Mouse (Mus musculus): ENCODE measurements around the gene Lsp1. TPM values are rescaled to one million over a fixed set of nuclear protein-coding genes. Genes with fewer than 3 reads are reported as not detected.
A peak's percentile ranks its signal among the peaks of the same experiment; 100 is the strongest.

Gene Lsp1
- total RNA-seq, 2 experiments from 2014 or later: 5.2 to 8.1 TPM

DNA sequence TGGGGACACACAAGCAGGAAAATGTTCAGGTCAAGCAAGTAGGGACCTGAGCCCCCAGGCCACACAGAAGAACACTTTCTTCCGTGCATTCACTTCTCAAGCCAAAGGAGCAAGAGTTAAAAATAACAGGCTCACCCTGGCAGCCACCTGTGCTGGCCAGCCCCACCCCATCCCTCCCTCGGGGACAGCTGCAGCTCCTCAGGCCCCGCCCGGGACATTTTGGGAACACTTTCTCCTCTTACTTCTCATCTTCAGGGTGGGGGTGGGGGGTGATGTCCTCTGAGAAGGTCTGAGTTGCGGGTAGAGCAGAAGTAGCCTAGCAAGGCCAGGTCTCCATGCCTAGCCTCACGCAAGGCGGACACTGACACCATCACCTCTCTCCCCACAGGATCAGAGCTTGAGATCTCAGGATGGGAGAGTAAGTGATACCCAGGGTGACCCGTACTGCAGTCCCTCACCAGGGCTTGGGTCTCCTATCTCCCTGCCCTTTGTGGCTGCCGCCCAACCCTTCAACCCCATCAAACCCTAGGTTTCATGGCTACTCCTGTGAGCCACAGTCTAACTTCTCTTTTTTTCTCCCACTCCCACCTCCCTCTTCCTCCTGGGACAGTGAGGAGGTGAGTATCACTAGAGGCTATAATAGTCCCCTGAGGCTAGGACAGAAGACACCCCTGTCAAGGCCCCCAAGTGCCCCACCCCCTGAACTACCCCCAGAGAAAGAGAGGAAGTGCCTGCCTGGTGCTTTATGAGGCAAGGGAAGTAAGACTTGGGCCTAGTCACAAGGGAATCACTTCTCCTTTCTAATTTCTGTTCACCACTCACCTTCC is 18.3 kb upstream of the Lsp1 start:
- intact Hi-C loops (cut with DNase I): loop anchor here (5.0 kb wide), 2 partner anchors 55 to 140 kb away; partner anchors contain the start of gene Tnnt3
- peak in 1 of 2 experiments; percentile 13 for DNase-seq (ENCODE audit: extremely low spot score in 1 of 2, low spot score in 2 of 2)

DNA sequence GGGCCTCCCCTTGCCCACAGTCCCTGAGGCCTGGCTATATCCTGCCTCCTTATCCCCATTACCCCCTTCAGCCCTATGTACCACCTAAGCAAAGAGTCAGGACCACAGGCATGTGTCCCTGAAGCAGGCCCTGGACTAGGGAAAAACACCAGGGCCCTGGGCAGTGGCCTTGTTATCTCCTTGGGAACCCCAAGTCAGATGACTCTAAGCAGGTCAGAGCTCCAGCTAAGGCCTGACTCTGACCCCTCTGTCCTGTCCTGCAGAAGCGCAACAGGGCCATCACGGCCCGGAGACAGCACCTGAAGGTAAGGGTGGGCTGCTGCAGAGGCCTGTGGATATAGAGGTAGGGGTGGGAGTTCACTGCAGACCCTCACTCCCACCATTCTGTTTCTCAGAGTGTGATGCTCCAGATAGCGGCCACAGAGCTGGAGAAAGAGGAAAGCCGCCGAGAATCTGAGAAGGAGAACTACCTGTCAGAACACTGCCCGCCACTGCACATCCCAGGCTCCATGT is 17.6 kb upstream of the Lsp1 start:
- intact Hi-C loops (cut with DNase I): loop anchor here (5.0 kb wide), 2 partner anchors 54 to 139 kb away; partner anchors contain the start of gene Tnnt3
- peak in 1 of 2 experiments; percentile 14 for DNase-seq (ENCODE audit: extremely low spot score in 1 of 2, low spot score in 2 of 2)

DNA sequence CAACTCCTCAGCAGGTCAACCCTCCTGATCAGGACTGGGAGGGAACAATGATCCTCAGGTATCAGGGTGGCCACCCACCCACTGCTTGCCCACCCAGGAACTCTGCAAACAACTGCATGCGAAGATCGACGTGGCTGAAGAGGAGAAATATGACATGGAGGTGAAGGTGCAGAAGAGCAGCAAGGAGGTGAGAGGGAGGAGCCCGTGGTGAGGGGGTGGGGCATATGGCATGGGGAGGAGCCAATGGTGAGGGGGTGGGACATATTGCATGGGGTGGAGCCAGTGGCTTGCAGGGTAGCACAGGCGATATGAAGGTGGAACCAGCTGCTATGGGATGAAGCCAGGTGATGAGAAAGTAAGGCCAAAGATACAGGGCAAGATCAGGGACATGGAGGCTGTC is 17.1 kb upstream of the Lsp1 start:
- no peak for DNase-seq (ENCODE audit: extremely low spot score in 1 of 2, low spot score in 2 of 2)
- intact Hi-C loops (cut with DNase I): loop anchor here (5.0 kb wide), 2 partner anchors 54 to 139 kb away; partner anchors contain the start of gene Tnnt3

DNA sequence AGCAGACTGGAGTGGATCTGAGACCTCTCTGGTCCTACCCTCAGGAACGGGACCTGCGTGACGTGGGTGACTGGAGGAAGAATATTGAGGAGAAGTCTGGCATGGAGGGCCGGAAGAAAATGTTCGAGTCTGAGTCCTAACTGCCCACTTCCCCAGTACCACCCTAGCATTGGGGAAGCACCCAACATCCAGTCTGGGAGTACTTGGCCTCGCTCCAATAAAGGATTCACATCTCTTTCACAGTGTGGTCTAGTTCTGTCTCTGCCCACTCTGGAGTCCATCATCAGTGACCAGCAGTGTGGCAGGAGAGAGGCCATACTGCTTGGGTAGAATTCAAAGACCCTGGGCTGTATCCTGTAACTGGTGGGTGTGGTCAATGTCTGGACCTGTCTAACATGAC is 16.4 kb upstream of the Lsp1 start:
- intact Hi-C loops (cut with DNase I): loop anchor here (5.0 kb wide), 2 partner anchors 53 to 138 kb away; partner anchors contain the start of gene Tnnt3

DNA sequence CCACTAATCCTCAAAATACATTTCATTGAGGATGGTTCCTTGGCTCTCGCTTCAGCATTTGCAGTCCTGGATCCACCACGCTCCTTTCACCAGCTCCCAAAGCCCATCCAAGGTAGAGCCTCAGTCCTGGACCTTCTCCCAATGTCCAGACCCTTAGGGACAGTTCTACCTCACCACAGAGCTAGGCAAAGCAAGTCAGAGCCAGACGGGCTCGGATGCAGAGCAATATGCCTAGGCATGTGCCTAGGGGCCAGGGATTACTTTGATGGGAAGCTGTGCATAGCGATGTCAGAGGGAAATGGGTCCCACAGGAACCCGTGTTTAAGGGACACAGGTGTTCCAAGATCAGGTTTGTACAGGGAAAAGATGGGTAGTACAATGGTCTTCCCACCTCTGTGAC is 15.3 kb upstream of the Lsp1 start:
- intact Hi-C loops (cut with DNase I): no loop called here
- no peak for DNase-seq (ENCODE audit: extremely low spot score in 1 of 2, low spot score in 2 of 2)

More for the DNA sequence above, 16.4 kb upstream of the Lsp1 start:
- peak in 1 of 2 experiments; percentile 17 for DNase-seq (ENCODE audit: extremely low spot score in 1 of 2, low spot score in 2 of 2)

DNA sequence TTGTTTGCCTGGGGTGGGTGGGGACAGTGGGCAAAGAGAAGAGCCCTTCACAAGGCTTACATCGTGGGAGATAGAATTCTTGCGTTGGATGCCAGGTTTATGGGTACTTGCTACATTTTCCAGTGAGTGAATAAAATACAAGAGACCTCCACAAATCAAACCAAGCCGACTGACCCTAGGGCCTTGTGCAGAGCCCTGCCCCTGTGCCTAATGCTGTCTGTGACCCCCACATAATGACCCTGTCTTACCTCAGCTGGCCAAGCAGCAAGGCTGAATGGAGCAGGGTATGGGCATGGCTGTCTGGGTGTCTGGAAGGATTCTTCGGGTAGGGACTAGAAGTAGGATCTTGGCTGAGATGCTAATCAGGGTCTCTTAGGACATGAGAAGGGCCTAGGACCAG is 14.3 kb upstream of the Lsp1 start:
- intact Hi-C loops (cut with DNase I): no loop called here
- no peak for DNase-seq (ENCODE audit: extremely low spot score in 1 of 2, low spot score in 2 of 2)

DNA sequence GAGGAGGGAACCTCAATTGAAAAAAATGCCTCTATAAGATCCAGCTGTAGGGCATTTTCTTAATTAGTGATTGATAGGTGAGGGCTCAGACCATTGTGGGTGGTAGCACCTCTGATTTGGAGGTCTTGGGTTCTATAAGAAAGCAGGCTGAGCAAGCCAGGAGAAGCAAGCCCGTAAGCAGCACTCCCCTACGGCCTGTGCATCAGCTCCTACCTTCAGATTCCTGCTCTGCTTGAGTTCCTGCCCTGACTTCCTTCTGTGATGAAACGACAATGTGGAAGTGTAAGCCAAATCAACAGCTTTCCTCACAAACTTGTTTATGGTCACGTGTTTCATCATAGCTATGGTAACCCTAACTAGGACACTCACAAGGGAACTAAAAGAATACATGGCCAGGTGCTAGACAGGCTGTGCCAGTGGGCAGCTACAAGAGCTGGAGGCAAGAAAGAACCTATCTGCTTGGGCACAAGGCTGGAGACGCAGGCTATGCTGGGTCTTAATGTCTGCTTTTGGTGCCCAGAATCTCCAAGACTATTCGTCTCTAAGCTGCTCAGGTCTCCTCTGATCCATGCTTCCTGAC is 11.5 kb upstream of the Lsp1 start:
- intact Hi-C loops (cut with DNase I): no loop called here
- peak in 1 of 2 experiments; percentile 12 for DNase-seq (ENCODE audit: extremely low spot score in 1 of 2, low spot score in 2 of 2)

DNA sequence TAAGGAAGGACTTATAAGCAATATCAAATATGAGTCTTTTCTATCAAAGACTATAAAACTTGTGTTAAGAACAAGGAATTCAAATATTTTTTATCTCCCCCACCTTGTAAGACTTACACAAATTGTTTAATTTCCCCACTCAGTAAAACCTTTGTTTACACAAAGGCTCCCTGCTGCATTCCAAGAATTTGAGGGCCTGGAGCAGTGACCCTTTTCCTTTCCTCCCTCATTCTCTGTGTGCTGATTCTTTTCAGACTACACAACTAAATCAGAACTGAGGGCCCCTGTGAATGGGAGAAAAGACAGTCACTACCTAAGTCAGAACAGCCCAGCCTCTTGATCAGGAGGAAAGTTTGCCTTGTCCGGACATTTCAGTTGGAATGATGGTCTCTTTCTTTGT is 5.9 kb upstream of the Lsp1 start:
- peak in 1 of 2 experiments; percentile 8 for DNase-seq (ENCODE audit: extremely low spot score in 1 of 2, low spot score in 2 of 2)
- intact Hi-C loops (cut with DNase I): no loop called here

DNA sequence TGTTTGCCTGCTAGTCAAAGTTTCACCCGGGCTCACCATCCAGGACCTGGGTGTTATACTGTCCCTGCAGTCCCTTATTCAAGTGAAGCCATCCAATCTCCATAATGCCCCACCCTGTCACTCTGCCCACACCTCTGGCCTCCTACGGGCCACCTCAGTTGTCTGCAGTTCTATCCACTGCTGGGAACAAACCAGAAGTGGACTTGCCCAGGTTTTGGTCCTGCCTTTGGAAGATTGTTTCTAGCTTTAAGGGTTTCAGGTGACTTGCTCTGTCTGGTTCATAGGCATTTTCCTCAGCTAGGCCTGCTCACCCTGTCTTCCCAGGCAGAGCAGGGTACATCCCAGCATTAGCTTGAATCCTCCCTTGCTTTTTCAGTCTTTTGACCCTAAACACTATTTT is 5.4 kb upstream of the Lsp1 start:
- peak in 1 of 2 experiments; percentile 13 for DNase-seq (ENCODE audit: extremely low spot score in 1 of 2, low spot score in 2 of 2)
- intact Hi-C loops (cut with DNase I): no loop called here

DNA sequence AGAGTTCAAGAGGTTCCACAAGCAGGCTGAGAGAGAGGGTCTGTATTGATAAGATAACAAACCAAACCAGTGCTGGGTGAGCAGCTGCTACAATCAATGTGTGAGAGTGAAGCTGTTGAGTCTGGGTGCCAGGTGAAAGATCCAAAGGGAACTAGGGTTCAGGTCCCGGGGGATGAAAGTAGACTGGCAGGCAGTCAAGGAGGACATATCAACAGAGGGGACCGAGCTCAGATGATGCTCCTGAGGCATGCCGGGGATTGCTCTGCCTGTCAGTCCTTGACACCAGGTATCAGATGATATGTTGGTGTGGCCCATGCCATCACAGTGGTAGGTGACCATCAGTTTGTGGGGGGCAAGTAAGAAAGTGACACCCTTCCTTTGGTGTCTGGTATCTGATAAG is 3.8 kb upstream of the Lsp1 start:
- intact Hi-C loops (cut with DNase I): no loop called here
- peak in 1 of 2 experiments; percentile 15 for DNase-seq (ENCODE audit: extremely low spot score in 1 of 2, low spot score in 2 of 2)

DNA sequence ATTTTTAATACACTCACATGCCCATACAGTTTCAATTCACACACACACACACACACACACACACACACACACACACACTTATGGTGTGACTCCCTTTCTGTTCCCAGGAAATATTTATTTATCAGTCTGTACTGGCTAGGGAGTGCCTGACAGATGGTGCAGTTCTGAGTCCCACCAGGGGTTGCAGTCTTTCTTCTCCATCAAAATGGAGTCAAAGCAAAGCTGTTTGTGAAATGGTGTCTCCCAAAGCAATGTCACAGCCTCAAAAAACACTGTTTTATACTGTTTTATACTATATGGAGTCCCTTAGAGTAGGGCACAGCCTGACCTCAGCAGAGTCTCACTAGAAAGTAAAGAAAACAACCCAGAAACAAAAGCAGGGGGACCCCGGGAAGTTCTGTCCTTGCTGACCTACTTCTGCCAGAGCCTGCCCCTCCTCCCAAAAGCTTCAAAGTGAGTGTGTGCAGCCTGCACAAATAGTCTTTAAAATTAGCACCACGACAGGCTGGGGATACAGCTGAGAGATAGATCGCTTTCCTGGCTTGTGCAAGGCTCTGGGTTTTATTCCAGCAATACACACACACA is 3.3 kb upstream of the Lsp1 start:
- peak; percentile 54 to 65 for DNase-seq (ENCODE audit: extremely low spot score in 1 of 2, low spot score in 2 of 2)

DNA sequence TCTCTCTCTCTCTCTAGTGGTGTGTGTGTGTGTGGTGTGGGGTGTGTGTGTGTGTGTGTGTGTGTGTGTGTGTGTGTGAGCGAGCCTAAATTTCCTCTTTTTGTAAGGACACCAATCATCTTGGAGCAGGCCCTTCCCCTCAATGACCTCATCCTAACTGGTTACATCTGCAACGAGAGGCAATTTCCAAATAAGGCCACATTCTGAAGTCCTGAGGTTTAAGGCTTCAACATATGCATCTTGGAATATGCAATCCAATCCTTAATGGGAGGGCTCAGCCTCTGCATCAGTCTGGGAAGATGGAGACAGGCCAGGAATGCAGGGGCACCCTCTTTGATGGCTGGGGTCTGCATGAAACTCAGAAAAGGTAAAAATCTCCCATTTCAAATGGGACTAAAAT is 2.6 kb upstream of the Lsp1 start:
- intact Hi-C loops (cut with DNase I): no loop called here
- DNase-seq (ENCODE audit: extremely low spot score in 1 of 2, low spot score in 2 of 2): peak in 1 of 2 experiments; percentile 22

More for the DNA sequence above, 3.3 kb upstream of the Lsp1 start:
- intact Hi-C loops (cut with DNase I): no loop called here

DNA sequence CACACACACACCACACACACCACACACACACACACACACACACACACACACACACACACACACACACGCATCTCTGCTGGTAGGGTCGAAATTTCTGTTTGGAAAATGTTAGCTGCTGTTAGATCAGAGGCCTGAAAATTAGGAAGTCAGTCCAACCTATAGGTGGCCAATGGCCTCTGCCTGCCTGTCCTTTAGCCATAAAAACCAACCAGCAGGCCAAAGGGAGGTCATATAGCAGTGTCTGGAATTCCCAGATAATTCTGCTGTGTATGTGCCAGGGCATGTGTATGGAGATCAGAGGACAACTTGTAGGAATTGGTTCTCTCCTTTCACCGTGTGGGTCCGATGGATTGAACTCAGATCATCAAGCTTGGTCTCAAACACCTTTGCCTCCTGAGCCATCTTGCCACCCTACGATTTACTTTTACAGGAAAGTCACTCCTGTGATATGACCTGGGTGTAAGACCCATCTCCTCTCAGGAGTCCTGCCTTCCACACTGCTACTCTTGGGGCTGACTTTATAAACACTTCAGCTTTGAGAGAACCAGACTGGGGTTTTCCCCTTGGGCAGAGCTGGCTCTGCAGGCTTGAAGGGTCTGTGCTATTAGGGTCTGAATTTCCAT is 1.8 kb upstream of the Lsp1 start:
- no peak for DNase-seq (ENCODE audit: extremely low spot score in 1 of 2, low spot score in 2 of 2)
- intact Hi-C loops (cut with DNase I): no loop called here

DNA sequence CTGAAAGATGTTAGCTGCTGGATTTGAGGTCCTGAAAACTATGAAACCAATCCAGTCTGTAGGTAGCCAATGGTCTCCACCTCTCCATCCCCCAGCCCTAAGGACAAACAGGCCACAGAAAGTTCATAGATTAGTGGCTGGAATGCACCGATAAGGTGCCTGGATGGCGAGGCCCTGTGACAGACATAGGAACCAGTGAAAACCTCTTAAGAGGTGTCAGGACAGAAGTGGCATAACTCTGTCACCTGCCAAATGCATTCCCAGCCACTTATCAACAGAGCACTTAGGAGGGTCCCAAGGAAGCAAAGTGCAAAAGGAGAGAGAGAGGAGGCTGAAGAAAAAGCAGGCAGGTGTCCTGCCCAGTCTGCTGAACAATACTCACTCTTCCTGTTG is 1.3 kb upstream of the Lsp1 start:
- intact Hi-C loops (cut with DNase I): no loop called here
- DNase-seq (ENCODE audit: extremely low spot score in 1 of 2, low spot score in 2 of 2): peak in 1 of 2 experiments; percentile 9

DNA sequence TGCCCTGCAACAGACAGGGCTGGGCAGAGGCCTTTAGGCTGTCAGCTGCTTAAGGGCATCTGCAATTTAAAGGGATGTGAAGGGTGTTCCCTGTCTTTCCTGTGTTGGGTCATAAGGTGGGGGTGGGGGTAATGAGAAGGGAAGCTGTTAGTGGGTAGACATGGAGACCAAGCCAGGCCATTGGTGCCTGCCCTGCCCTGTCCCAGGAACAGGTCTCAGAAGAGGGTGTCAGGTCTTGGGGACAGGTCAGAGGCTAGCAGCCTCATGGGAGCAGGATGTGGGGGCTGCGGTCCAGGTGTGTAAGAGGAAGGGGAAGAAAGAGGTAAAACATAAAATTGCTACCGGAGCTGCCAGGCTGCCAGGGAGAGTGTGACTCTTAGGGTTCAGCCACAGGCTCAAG is 837 bp downstream of the Lsp1 start:
- intact Hi-C loops (cut with DNase I): no loop called here
- DNase-seq (ENCODE audit: extremely low spot score in 1 of 2, low spot score in 2 of 2): peak in 1 of 2 experiments; percentile 11

DNA sequence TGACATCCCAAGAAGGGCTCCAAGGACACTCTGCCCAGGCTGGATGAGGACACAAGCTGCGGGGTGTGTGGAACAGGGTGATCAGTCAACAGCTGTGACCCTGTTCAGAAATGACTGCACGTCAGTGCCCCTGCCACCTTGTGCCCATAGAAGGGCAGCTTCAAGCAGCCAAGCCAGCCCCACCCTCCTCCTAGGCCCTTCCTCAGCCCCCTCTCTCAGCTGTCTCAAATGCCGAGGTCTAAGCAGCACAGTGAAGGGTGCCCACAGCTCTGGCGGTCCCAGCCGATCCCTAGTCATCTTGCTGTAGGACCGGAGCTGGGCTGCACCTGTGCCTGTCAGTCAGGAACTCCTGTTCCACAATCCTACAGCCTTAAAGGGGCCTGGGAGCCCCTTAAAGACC is 1.6 kb downstream of the Lsp1 start:
- intact Hi-C loops (cut with DNase I): no loop called here
- DNase-seq (ENCODE audit: extremely low spot score in 1 of 2, low spot score in 2 of 2): peak in 1 of 2 experiments; percentile 14

DNA sequence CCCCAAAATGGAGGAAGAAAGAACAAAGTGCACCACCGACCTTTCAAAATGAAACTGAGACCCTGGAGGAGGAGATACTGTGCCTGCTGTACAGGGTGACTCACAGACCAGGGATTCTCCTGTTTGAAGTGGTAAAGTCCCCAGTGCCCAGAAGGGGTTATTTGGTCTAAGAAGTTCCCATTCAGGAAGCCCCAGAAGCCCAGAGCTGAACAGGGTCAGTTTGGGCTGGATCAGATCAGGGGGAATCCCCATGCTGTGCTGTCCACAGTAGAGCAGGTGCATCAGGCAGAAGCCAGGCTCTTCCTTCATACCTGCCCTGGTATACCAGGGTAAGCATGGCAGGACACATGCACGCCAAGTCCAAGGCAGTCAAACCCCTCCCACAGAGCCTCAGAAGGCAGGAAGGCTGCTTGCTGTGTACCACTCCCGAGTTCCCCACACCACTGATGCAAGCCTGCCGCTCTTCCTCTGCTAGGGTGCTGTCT is 2.0 kb downstream of the Lsp1 start:
- intact Hi-C loops (cut with DNase I): no loop called here
- peak in 1 of 2 experiments; percentile 11 for DNase-seq (ENCODE audit: extremely low spot score in 1 of 2, low spot score in 2 of 2)

DNA sequence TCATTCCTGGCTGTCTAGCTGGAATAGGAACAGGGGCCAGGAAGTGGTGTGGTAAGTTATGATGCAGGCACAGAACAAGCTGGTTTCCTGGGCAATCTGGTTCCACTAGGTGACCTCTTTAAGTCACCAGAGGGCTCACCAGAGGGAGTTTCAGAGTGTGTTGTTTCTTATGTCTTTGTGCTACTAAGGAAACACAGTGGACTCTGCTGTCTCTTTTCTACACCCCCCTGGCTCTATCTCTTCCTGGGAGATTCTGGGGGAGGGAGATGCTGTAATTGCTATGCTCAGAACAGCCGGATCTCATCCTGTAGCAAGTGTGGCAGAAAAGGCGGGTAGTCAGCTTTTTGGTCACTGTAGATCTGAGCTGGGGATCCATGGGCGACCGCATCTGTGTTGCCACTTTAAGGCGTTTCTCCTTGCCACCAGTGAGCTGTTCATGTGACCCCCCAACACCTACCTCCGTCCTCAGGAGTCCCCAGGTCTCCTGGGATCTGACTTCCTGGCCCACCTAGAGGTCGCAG is 9.6 kb downstream of the Lsp1 start:
- intact Hi-C loops (cut with DNase I): no loop called here
- no peak for DNase-seq (ENCODE audit: extremely low spot score in 1 of 2, low spot score in 2 of 2)

Measured in left cerebral cortex, postnatal 10 days (tissue).